Mouse (Mus musculus) ES-E14 (cell line): ENCODE data around the gene Mrm2.

Experiments used
- HCFC1 ChIP-seq: IDR thresholded peaks from 2 replicates; pipeline ENCODE4 v1.6.1; 2012; ENCODE audit warnings: low read length, inconsistent platforms, borderline replicate concordance; ENCODE audit not compliant: insufficient read depth
- ZNF384 ChIP-seq: IDR thresholded peaks from 2 replicates; pipeline ENCODE4 v1.6.1; 2012; ENCODE audit warnings: low read depth, low read length, inconsistent platforms

GRCm38 (mm10) chr5:140381156-140381555 lies 49.5 kb upstream of the Mrm2 start:
- TF ChIP-seq ZNF384 (no peak), HCFC1 (no peak)
